Mouse (Mus musculus) hindbrain, embryonic 11.5 days (tissue): ENCODE results near the gene Lrrc57. TPM values are rescaled to one million over a fixed set of nuclear protein-coding genes. Genes with fewer than 3 reads are reported as not detected.
A peak's percentile ranks its signal among the peaks of the same experiment; 100 is the strongest.

Source experiments
- ATAC-seq: fragments of 200-750 bp; cut with Nextera tagmentation; 2 replicates; pipeline ENCODE4 v1.8.0; 2017; ENCODE audit warnings: mild to moderate bottlenecking, moderate TSS enrichment, moderate library complexity; ENCODE audit not compliant: low FRiP score
- DNase-seq: peaks from one replicate; pipeline ENCODE4 v3.0.0-alpha.2; 2015; ENCODE audit warnings: low spot score
- H3K27ac ChIP-seq: fragments of 300-500 bp; sonication (generic); 2 replicates; pipeline ENCODE4 v1.5.1; 2014; ENCODE audit warnings: mild to moderate bottlenecking, low read depth, low read length
- H3K27me3 ChIP-seq: fragments of 300-500 bp; sonication (generic); 2 replicates; pipeline ENCODE4 v1.6.1; 2014; ENCODE audit warnings: mild to moderate bottlenecking, low read length, moderate library complexity, mixed read lengths; ENCODE audit not compliant: control insufficient read depth, insufficient read depth
- H3K36me3 ChIP-seq: fragments of 300-500 bp; sonication (generic); 2 replicates; pipeline ENCODE4 v1.6.1; 2014; ENCODE audit warnings: mild to moderate bottlenecking, low read length, moderate library complexity, mixed read lengths; ENCODE audit not compliant: control insufficient read depth, insufficient read depth
- H3K4me1 ChIP-seq: fragments of 300-500 bp; sonication (generic); replicated peaks from 2 replicates; pipeline ENCODE4 v1.6.1; 2014; ENCODE audit warnings: low read length, mixed read lengths; ENCODE audit not compliant: control insufficient read depth, insufficient read depth
- H3K4me2 ChIP-seq: fragments of 300-500 bp; sonication (generic); replicated peaks from 2 replicates; pipeline ENCODE4 v1.6.1; 2014; ENCODE audit warnings: mild to moderate bottlenecking, low read depth, low read length
- H3K4me3 ChIP-seq: fragments of 300-500 bp; sonication (generic); 2 replicates; pipeline ENCODE4 v1.5.1; 2014; ENCODE audit warnings: low read depth, low read length
- H3K9ac ChIP-seq: fragments of 300-500 bp; sonication (generic); 2 replicates; pipeline ENCODE4 v1.6.1; 2014; ENCODE audit warnings: low read depth, low read length
- H3K9me3 ChIP-seq: fragments of 300-500 bp; sonication (generic); 2 replicates; pipeline ENCODE4 v1.6.1; 2016; ENCODE audit warnings: low read length; ENCODE audit not compliant: control insufficient read depth
- WGBS: fragments of 180-500 bp; shearing (Covaris S2); extraction: QIAGEN DNeasy Blood & Tissue Kit; methylation state at CpG from one replicate; pipeline ENCODE4 v1.1.7; 2014; 5-methylcytosine and 5-hydroxymethylcytosine counted together
- polyA plus RNA-seq: library from polyadenylated mRNA; unstranded; fragments of >200 nt; fragmentation: Nextera tagmentation; extraction: Ambion mirVana; gene quantifications from 2 replicates; pipeline ENCODE4 v1.2.1, GENCODE M21; 2014

The Lrrc57 gene
- polyA plus RNA-seq: 34.0 and 39.3 TPM in 2 replicates

DNA sequence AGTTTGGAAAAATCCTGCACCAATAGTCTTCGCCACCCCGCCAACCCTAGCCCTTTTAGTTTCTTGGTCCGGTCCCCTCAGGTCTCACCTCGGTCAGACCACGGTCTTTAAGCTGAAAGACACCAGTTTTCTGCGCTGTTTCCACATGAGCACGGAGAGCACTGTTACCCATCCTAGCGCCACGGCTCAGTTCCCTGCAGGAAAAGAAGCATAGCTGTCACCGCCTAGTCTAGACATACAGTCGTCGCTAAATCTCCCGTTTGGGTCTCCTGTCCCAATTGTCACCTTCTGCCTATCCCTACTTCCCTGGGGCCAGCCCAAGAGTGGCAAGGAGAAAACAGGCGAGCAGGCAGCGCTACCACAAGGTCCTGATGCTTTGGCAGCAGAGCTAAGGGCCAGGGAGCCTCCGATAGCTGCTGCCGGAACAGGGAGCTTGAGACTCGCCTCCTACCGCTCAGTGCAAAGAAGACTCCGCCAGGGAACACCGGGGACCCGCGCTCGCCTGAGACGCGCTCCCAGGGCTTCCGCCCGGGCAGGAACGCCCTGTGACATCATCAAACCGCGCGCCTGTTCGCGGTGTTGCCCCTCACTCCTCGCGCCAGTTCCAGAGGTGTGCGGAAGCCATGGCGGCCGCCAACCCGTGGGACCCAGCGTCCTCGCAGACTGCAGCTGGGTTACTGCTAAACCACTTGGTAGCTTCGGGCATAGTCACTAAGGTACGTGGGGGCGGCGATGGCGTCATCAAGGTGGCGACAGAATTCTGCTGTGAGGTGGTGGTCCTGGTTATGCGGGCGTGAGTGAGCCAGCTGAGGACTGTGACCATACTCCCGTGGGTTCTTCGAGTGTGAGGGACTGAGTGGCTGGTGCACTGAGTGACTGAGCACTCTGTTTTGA lies at the start of gene Lrrc57, which contains the start of gene Haus2:
Gene Lrrc57, minus strand, starts transcription at position 691 of the 894 bp plus-strand sequence.
Gene Haus2, plus strand, starts transcription at position 554 of the 894 bp plus-strand sequence.
- peak within 1 kb of the TSS; percentile 68 for H3K4me2 ChIP-seq
- H3K4me3 ChIP-seq: peak within 1 kb of the TSS; percentile 70
- DNase-seq (peak; percentile 94), ATAC-seq (peak; percentile 96)
- no peaks in the 10 kb centered on the region for H3K4me1 ChIP-seq
- no peaks in the 10 kb centered on the region for H3K9me3 ChIP-seq
- peak within 1 kb of the TSS; percentile 93 for H3K9ac ChIP-seq
- WGBS: under 1% methylated on average over 52 of the region's 52 CpGs
- H3K27me3 ChIP-seq: no peaks in the 10 kb centered on the region
- H3K36me3 ChIP-seq: no peaks in the 10 kb centered on the region
- H3K27ac ChIP-seq: peak within 1 kb of the TSS; percentile 83

DNA sequence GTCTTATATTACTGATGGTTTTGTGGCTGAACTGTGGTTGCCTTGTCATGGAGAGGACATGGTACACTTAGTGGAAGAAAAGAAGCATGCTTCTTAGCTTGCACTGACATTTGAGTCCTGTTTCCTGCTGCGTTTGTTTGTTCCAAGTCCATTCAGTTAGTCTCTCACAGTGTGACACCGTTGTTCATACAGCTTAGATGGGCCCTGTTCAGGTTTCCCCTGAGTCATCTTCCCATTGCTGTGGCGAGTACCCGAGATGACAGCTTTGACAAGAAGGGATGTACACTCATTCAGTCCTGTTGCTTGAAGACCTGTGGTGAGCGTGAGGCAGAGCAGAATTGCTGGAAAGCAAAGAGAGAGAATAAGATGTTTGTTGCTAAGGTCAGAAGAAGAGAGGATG lies 49.2 kb upstream of the Lrrc57 start:
- 69% methylated on average over 5 of the region's 5 CpGs for WGBS
- Histone ChIP-seq H3K27me3 (no peaks in the 10 kb centered on the region), H3K4me1 (no peaks in the 10 kb centered on the region), H3K9me3 (no peaks in the 10 kb centered on the region), H3K36me3 (no peaks in the 10 kb centered on the region), H3K4me3 (no peak overlapping the region), H3K4me2 (no peak overlapping the region), H3K9ac (no peak overlapping the region), H3K27ac (no peak overlapping the region)
- ATAC-seq (no peak), DNase-seq (no peak)

DNA sequence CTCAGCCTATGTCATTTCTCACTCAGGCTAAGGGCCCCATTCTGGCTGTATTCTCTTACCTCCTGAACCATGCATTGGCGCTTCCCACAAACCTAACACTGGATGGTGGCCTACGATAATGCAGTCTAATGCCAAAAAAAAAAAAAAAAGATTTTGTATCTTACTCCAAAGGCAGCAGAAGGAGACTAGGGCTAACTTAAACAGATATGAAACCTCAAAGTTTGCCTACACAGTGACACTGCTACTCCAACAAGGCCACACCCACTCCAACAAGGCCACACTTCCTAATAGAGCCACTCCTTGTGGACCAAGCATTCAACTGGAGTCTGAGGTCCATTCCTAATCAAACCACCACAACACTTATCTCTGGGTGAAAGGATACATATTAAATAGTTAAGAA lies 47.4 kb upstream of the Lrrc57 start:
- no peak overlapping the region for H3K27ac ChIP-seq
- H3K4me2 ChIP-seq: no peak overlapping the region
- ATAC-seq (no peak), DNase-seq (no peak)
- H3K9me3 ChIP-seq: no peaks in the 10 kb centered on the region
- no peaks in the 10 kb centered on the region for H3K4me1 ChIP-seq
- H3K9ac ChIP-seq: no peak overlapping the region
- H3K27me3 ChIP-seq: no peaks in the 10 kb centered on the region
- no peaks in the 10 kb centered on the region for H3K36me3 ChIP-seq
- 87% methylated on average over 2 of the region's 2 CpGs for WGBS
- H3K4me3 ChIP-seq: no peak overlapping the region

DNA sequence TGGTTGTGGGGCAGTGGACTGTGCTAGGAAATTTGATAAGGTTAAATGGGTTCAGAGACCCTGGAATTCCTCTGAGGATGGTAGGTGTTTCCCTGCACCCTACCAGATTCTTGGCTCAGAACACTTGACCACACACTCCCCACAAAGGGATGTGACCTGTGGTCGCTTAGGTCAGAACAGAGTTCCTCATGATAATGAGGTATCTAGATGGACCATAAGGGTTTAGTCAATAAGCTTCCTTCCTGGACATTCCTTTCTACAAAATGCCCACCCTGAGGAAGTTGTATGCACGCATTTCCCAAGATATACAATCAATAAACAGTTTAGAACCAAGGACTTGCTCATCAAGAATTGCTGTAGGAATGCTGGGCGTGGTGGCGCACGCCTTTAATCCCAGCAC lies 46.6 kb upstream of the Lrrc57 start:
- H3K4me3 ChIP-seq: no peak overlapping the region
- H3K4me1 ChIP-seq: no peaks in the 10 kb centered on the region
- H3K27me3 ChIP-seq: no peaks in the 10 kb centered on the region
- no peak overlapping the region for H3K4me2 ChIP-seq
- no peak overlapping the region for H3K27ac ChIP-seq
- H3K9ac ChIP-seq: no peak overlapping the region
- H3K9me3 ChIP-seq: no peaks in the 10 kb centered on the region
- 94% methylated on average over 5 of the region's 5 CpGs for WGBS
- H3K36me3 ChIP-seq: no peaks in the 10 kb centered on the region
- no peak for DNase-seq
- ATAC-seq: no peak

DNA sequence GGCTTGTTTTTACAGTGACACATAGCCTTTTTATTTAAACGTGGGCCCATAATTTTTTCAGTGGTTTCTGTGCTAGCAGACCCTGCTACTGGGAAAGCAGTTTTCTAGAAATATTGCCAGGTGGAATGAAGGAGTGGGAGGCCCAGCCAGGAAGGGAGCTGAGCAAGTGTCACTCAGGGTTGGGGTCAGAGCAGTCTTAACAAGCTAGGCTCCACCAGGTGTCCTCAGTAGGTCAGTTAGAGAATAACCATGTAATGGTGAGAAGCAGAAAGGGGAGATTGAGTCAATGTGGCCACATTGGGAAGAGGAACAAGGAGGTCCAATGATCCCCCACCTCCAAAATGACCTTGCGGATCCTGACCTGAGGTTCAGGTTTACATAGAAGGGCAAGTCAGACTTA lies 45.4 kb upstream of the Lrrc57 start:
- H3K9ac ChIP-seq: no peak overlapping the region
- no peak for ATAC-seq
- H3K4me1 ChIP-seq: no peaks in the 10 kb centered on the region
- WGBS: 86% methylated on average over 2 of the region's 2 CpGs
- no peaks in the 10 kb centered on the region for H3K9me3 ChIP-seq
- H3K4me2 ChIP-seq: no peak overlapping the region
- DNase-seq: no peak
- H3K27me3 ChIP-seq: no peaks in the 10 kb centered on the region
- H3K27ac ChIP-seq: no peak overlapping the region
- H3K4me3 ChIP-seq: no peak overlapping the region
- H3K36me3 ChIP-seq: no peaks in the 10 kb centered on the region

DNA sequence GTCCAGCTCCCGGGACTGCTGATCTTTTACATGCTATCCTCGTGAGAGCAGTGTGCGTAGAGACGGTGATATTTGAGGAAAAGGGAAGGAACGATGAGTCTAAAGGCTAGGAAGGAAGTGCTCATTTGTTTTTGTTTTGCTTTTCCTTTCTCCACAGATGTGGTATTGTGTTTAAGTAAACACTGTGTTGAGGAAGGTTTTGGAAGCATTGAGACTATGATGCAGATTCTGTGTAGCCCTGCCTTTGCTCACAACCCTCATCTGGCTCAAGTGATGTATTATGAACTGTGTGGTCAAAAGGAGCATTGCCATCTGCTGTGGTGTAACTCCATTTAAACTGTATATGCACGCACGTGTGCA lies 43.6 kb upstream of the Lrrc57 start:
- 89% methylated on average over 7 of the region's 7 CpGs for WGBS
- no peak for DNase-seq
- no peaks in the 10 kb centered on the region for H3K9me3 ChIP-seq
- no peaks in the 10 kb centered on the region for H3K27me3 ChIP-seq
- no peaks in the 10 kb centered on the region for H3K4me1 ChIP-seq
- H3K4me2 ChIP-seq: no peak overlapping the region
- ATAC-seq: no peak
- H3K9ac ChIP-seq: no peak overlapping the region
- no peaks in the 10 kb centered on the region for H3K36me3 ChIP-seq
- H3K4me3 ChIP-seq: no peak overlapping the region
- no peak overlapping the region for H3K27ac ChIP-seq

DNA sequence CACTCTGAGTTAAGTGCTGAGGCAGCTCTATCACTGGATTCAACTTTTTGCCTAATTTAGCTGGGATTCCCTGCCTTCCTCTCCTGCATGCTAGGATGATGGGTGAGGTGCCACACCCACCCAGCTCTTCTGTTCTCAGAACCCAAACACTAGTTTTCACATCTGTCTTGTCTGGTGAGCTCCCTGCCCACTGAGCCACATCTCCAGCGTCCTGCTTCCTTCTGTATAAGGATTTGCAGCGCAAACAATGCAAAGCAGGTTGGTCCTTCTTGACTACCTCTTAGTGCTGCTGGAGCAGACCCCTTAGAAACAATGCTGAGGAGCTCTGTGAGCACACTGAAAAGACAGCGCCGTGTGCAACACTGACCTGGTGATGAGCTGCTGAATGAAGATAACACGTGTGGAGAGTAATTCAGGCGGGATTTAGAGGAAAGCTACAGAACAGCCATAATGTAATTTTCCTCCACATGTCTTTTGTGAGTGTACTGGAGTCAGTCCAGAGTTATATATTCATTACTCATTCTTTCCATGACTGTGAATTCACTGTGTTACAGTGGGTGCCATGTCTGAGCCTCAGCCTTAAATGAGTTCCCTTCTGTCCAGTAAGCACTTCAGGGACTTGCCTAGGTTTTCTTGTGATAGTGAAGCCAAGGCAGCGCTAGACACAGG lies 43.1 kb upstream of the Lrrc57 start:
- no peaks in the 10 kb centered on the region for H3K36me3 ChIP-seq
- ATAC-seq (no peak), DNase-seq (no peak)
- no peaks in the 10 kb centered on the region for H3K9me3 ChIP-seq
- H3K4me1 ChIP-seq: no peaks in the 10 kb centered on the region
- no peak overlapping the region for H3K4me2 ChIP-seq
- WGBS: 81% methylated on average over 7 of the region's 7 CpGs
- H3K27me3 ChIP-seq: no peaks in the 10 kb centered on the region
- H3K4me3 ChIP-seq: no peak overlapping the region
- no peak overlapping the region for H3K9ac ChIP-seq
- H3K27ac ChIP-seq: no peak overlapping the region

DNA sequence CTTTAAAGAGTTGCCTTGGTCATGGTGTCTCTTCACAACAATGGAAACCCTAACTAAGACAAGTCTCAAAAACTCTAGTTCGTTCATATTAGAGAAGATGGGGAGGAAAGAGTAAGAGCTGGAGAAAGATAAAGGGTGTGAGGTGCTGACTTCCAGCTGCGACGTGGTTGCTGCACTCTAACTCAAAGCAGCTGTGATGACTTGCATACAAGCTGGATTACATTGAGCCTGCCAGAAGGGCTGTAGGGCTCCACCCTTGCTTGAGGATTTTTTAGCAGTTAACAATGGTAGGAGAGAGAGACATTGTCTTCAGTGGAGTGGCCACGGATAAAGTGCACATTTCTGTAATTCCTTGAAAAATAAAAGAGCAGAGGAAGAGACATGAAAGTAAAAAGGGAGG lies 37.5 kb upstream of the Lrrc57 start:
- Histone ChIP-seq H3K4me2 (no peak overlapping the region), H3K36me3 (no peaks in the 10 kb centered on the region), H3K4me1 (no peaks in the 10 kb centered on the region), H3K9me3 (no peaks in the 10 kb centered on the region), H3K27me3 (no peaks in the 10 kb centered on the region), H3K9ac (no peak overlapping the region), H3K27ac (no peak overlapping the region), H3K4me3 (no peak overlapping the region)
- DNase-seq: no peak
- WGBS: 82% methylated on average over 4 of the region's 4 CpGs
- ATAC-seq: no peak

DNA sequence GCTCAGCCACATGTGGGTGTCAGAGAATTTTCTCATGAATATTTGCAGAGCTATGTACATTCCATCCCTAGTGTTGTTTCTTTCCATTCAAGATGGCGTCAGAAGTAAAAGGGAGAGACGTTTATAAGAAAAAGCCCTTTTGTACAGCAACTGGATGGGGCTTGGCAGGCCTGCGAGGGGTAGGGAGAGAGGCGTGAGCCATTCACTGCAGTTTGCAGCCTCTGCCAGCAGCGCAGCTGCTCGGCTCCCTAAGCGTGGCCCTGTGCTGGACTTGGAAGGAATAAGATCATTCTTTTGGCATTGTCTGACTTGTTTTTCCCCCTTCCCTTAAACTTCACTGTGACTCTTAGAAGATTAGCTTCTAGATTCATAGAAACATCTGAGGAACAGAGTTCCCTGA lies 34.5 kb upstream of the Lrrc57 start:
- 81% methylated on average over 7 of the region's 7 CpGs for WGBS
- Histone ChIP-seq H3K4me3 (no peak overlapping the region), H3K4me1 (no peaks in the 10 kb centered on the region), H3K9me3 (no peaks in the 10 kb centered on the region), H3K27ac (no peak overlapping the region), H3K27me3 (no peaks in the 10 kb centered on the region), H3K9ac (no peak overlapping the region), H3K36me3 (no peaks in the 10 kb centered on the region), H3K4me2 (no peak overlapping the region)
- DNase-seq (no peak), ATAC-seq (no peak)
